Mouse (Mus musculus): ENCODE measurements around the gene Trdn.

GRCm38 (mm10) chr10:33092400-33092799 is 12.0 kb downstream of the Trdn start:
- TF ChIP-seq POLR2A (IDR thresholded peaks at IDR 0.05; ENCODE audit: insufficient read depth, low read depth, low read length) (no peak), CTCF (IDR thresholded peaks at IDR 0.05; ENCODE audit: insufficient read depth, low read depth, low read length) (no peak)

All from olfactory bulb, adult 2 months (tissue).